Mouse (Mus musculus) embryonic facial prominence, embryonic 12.5 days (tissue): Measurements from ENCODE around the gene Taf5l. TPM values are rescaled to one million over a fixed set of nuclear protein-coding genes. Genes with fewer than 3 reads are reported as not detected.
"Not testable (repeated sequence)": the region's sequence is repeated elsewhere in the genome, so short reads cannot be mapped to it uniquely, and the experiment has no call there.

ENCODE experiments used
- ATAC-seq: fragments of 200-750 bp; cut with Nextera tagmentation; 2 replicates; pipeline ENCODE4 v1.8.0; 2017; ENCODE audit not compliant: insufficient number of reproducible peaks, insufficient read depth, low FRiP score, low TSS enrichment
- H3K27ac ChIP-seq: fragments of 300-500 bp; sonication (generic); 2 replicates; pipeline ENCODE4 v1.5.1; 2016; ENCODE audit warnings: mild to moderate bottlenecking
- H3K27me3 ChIP-seq: fragments of 300-500 bp; sonication (generic); 2 replicates; pipeline ENCODE4 v1.6.1; 2016; ENCODE audit warnings: mild to moderate bottlenecking, moderate library complexity
- H3K36me3 ChIP-seq: fragments of 300-500 bp; sonication (generic); 2 replicates; pipeline ENCODE4 v1.6.1; 2016; ENCODE audit warnings: mild to moderate bottlenecking
- H3K4me1 ChIP-seq: fragments of 300-500 bp; sonication (generic); 2 replicates; pipeline ENCODE4 v1.6.1; 2016
- H3K4me2 ChIP-seq: fragments of 300-500 bp; sonication (generic); replicated peaks from 2 replicates; pipeline ENCODE4 v1.6.1; 2016; ENCODE audit warnings: mild to moderate bottlenecking, moderate library complexity
- H3K4me3 ChIP-seq: fragments of 300-500 bp; sonication (generic); 2 replicates; pipeline ENCODE4 v1.5.1; 2016; ENCODE audit warnings: mild to moderate bottlenecking
- H3K9ac ChIP-seq: fragments of 300-500 bp; sonication (generic); 2 replicates; pipeline ENCODE4 v1.6.1; 2016; ENCODE audit warnings: mild to moderate bottlenecking, moderate library complexity
- H3K9me3 ChIP-seq: fragments of 300-500 bp; sonication (generic); 2 replicates; pipeline ENCODE4 v1.6.1; 2016; ENCODE audit warnings: mild to moderate bottlenecking, moderate library complexity
- WGBS: fragments of 180-500 bp; shearing (Covaris S2); methylation state at CpG from one replicate; pipeline ENCODE4 v1.1.7; 2016; 5-methylcytosine and 5-hydroxymethylcytosine counted together
- polyA plus RNA-seq: library from polyadenylated mRNA; unstranded; fragments of >200 nt; fragmentation: Nextera tagmentation; extraction: Ambion mirVana; gene quantifications from 2 replicates; pipeline ENCODE4 v1.2.1, GENCODE M21; 2016

The Taf5l gene
- polyA plus RNA-seq, 1 experiment from 2014 or later, result 47.5 TPM

- Histone ChIP-seq H3K9ac (no peak overlapping the region), H3K9me3 (no peaks in the 10 kb centered on the region), H3K36me3 (no peaks in the 10 kb centered on the region), H3K4me2 (peak overlapping the region; percentile 92), H3K27ac (no peak overlapping the region), H3K27me3 (no peaks in the 10 kb centered on the region), H3K4me1 (peaks cover 8% of the 10 kb centered on the region; the same call in 1 of the 2 replicates), H3K4me3 (peak overlapping the region; percentile 76)
- no peak for ATAC-seq
- 45% methylated on average over 4 of the region's 4 CpGs for WGBS
Observed at GRCm38 (mm10) chr8:123981674-123982073, 39.5 kb downstream of the Taf5l start.

GRCm38 (mm10) chr8:123980239-123980638, 41.0 kb downstream of the Taf5l start:
- peaks cover 8% of the 10 kb centered on the region; the same call in 1 of the 2 replicates for H3K4me1 ChIP-seq
- H3K4me2 ChIP-seq, result no peak overlapping the region
- 0 out of 2 replicates have a peak overlapping the region, but pooled peaks have one; percentile 30 for H3K27ac ChIP-seq
- 63% methylated on average over 4 of the region's 4 CpGs for WGBS
- no peaks in the 10 kb centered on the region for H3K9me3 ChIP-seq
- H3K36me3 ChIP-seq, result no peaks in the 10 kb centered on the region
- ATAC-seq, result no peak
- no peak overlapping the region for H3K9ac ChIP-seq
- H3K4me3 ChIP-seq, result no peak overlapping the region
- no peaks in the 10 kb centered on the region for H3K27me3 ChIP-seq

- peaks cover 8% of the 10 kb centered on the region; the same call in 1 of the 2 replicates for H3K4me1 ChIP-seq
- 70% methylated on average over 8 of the region's 8 CpGs for WGBS
- H3K4me3 ChIP-seq, result no peak overlapping the region
- no peak overlapping the region; the same call in 1 of the 2 replicates for H3K9ac ChIP-seq
- no peak overlapping the region for H3K4me2 ChIP-seq
- no peaks in the 10 kb centered on the region for H3K9me3 ChIP-seq
- H3K36me3 ChIP-seq, result no peaks in the 10 kb centered on the region
- H3K27me3 ChIP-seq, result no peaks in the 10 kb centered on the region
- H3K27ac ChIP-seq, result no peak overlapping the region
- ATAC-seq, result no peak
Observed at GRCm38 (mm10) chr8:123978926-123979325, 42.3 kb downstream of the Taf5l start.

DNA sequence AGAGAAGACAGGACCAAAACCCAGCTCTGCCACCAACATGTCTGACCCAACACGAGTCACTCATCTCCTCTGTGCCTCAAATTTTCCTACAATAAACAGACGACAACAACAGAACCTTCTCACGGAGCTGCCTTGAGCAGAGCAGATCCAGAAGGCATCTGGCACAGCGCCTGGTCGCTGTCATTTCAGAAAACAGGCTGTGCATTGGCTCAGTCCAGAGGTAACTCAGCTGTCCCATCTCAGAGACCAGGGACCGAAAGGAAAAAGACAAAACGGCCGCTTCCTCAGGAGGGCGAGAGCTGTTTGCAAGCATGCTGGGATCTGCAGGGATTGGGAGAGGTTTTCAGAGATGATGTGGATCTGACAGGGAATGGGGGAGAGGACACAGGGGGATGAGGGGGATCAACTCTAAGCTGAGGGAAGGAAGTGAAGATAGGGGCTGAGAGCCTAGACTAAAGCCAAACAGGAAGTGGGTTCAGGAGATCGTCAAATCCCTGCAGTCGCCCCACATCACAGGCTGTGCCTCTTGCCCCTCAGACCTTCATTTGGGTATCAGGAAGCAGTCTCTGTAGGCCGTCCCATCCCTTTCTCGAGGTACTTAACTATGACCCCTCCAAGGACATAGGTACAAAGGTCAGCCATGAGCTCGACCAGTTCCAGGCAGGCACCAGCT, 42.9 kb downstream of the Taf5l start:
- Histone ChIP-seq H3K9me3 (no peaks in the 10 kb centered on the region), H3K9ac (no peak overlapping the region; the same call in 1 of the 2 replicates), H3K27ac (no peak overlapping the region), H3K4me3 (no peak overlapping the region), H3K27me3 (no peaks in the 10 kb centered on the region), H3K4me2 (no peak overlapping the region), H3K4me1 (peaks cover 8% of the 10 kb centered on the region; the same call in 1 of the 2 replicates), H3K36me3 (no peaks in the 10 kb centered on the region)
- no peak for ATAC-seq
- WGBS, result 60% methylated on average over 14 of the region's 14 CpGs

DNA sequence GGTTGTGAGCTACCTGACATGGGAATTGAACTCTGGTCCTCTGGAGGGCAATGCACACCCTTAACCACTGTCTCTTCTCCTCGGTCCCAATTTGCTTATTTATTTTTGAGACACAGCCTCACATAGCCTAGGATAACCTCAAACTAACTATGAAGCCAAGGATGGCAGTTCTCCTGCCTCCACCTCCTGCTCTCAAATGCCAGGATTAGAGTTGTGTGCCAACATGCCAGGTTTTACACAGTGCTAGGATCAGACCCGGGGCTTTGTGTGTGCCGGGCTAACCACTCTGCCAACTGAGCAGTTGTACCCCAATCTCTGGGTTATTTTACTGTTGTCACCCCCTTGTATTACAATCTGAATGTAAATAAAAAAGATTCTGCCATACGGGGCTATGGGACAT, 43.7 kb downstream of the Taf5l start:
- no peak overlapping the region for H3K4me3 ChIP-seq
- ATAC-seq, result no peak
- H3K27ac ChIP-seq, result no peak overlapping the region
- no peak overlapping the region for H3K4me2 ChIP-seq
- H3K4me1 ChIP-seq, result peaks cover 8% of the 10 kb centered on the region; the same call in 1 of the 2 replicates
- no peaks in the 10 kb centered on the region for H3K9me3 ChIP-seq
- H3K36me3 ChIP-seq, result no peaks in the 10 kb centered on the region
- no peak overlapping the region for H3K9ac ChIP-seq
- H3K27me3 ChIP-seq, result no peaks in the 10 kb centered on the region
- 87% methylated on average over 4 of the region's 4 CpGs for WGBS

DNA sequence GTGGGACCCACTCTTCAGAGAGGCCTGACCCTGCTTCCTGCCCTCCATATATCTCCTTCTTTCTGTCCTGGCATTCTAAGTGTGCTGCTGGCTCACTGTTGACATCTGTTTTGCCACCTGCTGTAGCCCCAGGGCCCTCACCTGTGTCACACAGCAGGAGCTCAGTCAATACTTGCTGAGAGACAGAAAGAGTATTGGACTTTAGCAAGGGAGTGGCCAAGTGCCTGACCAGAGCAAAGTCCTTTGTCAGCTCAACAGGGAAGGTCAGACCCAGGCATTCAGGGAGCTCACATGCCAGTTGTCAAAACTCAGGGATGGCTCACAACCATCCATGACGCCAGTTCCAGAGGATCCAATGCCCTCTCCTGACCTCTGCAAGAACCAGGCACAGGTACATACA, 47.7 kb downstream of the Taf5l start:
- Histone ChIP-seq H3K27ac (no peak overlapping the region), H3K4me3 (no peak overlapping the region), H3K27me3 (no peaks in the 10 kb centered on the region), H3K9ac (no peak overlapping the region), H3K4me2 (no peak overlapping the region), H3K4me1 (no peaks in the 10 kb centered on the region; the same call in 1 of the 2 replicates), H3K36me3 (no peaks in the 10 kb centered on the region), H3K9me3 (no peaks in the 10 kb centered on the region)
- ATAC-seq, result no peak
- 65% methylated on average over 1 of the region's 1 CpGs for WGBS

DNA sequence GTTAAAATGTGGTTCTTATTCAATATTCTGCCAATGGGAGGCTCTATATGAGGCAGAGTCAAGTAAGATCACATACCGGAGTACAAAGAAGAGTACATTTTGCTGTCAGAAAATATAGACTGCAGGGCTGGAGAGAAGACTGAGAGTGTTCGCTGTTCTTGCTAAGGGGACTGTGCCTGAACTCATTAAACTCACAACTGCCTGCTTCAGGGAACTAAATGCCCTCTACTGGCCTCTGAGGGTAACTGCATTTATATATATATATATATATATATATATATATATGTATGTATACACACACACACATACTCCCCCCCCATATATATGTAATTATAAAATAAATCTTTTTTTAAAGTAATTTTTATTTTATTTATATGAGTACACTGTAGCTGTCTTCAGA, 54.3 kb downstream of the Taf5l start:
- Histone ChIP-seq H3K27ac (no peak overlapping the region), H3K27me3 (no peaks in the 10 kb centered on the region), H3K9ac (no peak overlapping the region), H3K9me3 (no peaks in the 10 kb centered on the region), H3K4me1 (no peaks in the 10 kb centered on the region), H3K4me3 (no peak overlapping the region), H3K36me3 (peaks cover 25% of the 10 kb centered on the region), H3K4me2 (no peak overlapping the region)
- WGBS, result 70% methylated on average over 2 of the region's 2 CpGs
- no peak for ATAC-seq

DNA sequence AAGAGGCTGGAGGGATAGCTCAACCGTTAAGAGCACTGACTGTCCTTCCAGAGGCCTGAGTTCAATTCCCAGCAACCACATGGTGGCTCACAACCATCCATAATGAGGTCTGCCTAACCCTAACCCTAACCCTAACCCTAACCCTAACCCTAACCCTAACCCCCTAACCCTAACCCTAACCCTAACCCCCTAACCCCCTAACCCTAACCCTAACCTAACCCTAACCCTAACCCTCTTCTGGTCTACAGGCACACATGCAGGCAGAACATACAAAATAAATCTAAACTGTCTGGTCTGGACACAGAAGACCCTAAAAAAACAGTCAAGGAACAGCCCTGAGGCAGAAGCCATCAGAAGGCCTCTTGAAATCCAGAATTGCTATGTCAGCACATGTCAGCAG, 59.8 kb downstream of the Taf5l start:
- Histone ChIP-seq H3K36me3 (peaks cover 42% of the 10 kb centered on the region), H3K9me3 (no peaks in the 10 kb centered on the region), H3K4me3 (no peak overlapping the region), H3K4me1 (no peaks in the 10 kb centered on the region), H3K4me2 (no peak overlapping the region), H3K27me3 (no peaks in the 10 kb centered on the region), H3K27ac (no peak overlapping the region), H3K9ac (no peak overlapping the region)
- WGBS, result 62% methylated on average over 1 of the region's 1 CpGs
- ATAC-seq, result no peak

DNA sequence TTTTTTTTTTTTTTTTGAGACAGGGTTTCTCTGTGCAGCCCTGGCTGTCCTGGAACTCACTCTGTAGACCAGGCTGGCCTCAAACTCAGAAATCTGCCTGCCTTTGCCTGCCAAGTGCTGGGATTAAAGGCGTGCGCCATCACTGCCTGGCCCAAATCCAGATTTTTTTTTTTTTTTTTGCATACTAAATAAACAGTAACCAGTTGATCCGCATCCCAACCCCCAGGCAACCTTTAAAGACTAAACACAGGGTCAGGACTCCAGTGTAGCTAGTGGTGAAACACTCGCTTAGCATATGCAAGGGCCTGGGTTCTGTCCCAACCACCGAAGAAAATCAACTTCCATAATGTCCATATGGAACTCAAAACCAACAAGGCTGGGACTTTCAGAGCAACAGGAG, 60.6 kb downstream of the Taf5l start:
- H3K36me3 ChIP-seq, result peaks cover 44% of the 10 kb centered on the region
- not testable (repeated sequence) for H3K4me1 ChIP-seq, ATAC-seq, H3K4me3 ChIP-seq, H3K27ac ChIP-seq, H3K27me3 ChIP-seq, H3K9ac ChIP-seq, H3K4me2 ChIP-seq, H3K9me3 ChIP-seq
- WGBS, result 85% methylated on average over 5 of the region's 5 CpGs

GRCm38 (mm10) chr8:123960056-123960455, 61.1 kb downstream of the Taf5l start:
- H3K9ac ChIP-seq, result no peak overlapping the region
- no peaks in the 10 kb centered on the region for H3K27me3 ChIP-seq
- no peak overlapping the region for H3K4me2 ChIP-seq
- WGBS, result 87% methylated on average over 9 of the region's 9 CpGs
- H3K4me3 ChIP-seq, result no peak overlapping the region
- peaks cover 46% of the 10 kb centered on the region for H3K36me3 ChIP-seq
- H3K27ac ChIP-seq, result no peak overlapping the region
- no peak for ATAC-seq
- H3K4me1 ChIP-seq, result no peaks in the 10 kb centered on the region
- H3K9me3 ChIP-seq, result no peaks in the 10 kb centered on the region

DNA sequence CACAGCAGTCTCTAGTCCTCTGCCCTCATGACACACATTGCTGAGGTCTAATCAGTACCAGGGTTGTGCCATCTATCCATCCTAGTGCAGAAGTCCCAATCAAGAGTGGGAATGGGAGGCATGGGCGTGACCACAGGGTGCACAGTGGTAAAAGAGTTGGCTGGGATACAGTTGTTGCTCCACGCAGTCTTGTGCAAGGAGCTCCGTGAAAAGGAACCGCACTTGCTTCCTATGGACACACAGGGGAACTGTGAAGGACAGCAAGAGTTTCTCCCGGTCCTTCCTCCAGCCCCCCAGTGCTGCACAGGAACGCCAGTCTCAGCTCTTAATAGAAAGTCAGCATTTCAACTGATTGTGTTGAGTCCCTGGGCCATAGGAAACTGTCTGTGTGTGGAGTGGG, 61.7 kb downstream of the Taf5l start:
- 91% methylated on average over 6 of the region's 6 CpGs for WGBS
- no peaks in the 10 kb centered on the region for H3K4me1 ChIP-seq
- H3K36me3 ChIP-seq, result peaks cover 46% of the 10 kb centered on the region
- H3K27ac ChIP-seq, result no peak overlapping the region
- H3K4me2 ChIP-seq, result no peak overlapping the region
- no peak overlapping the region for H3K9ac ChIP-seq
- no peak for ATAC-seq
- H3K27me3 ChIP-seq, result no peaks in the 10 kb centered on the region
- H3K9me3 ChIP-seq, result no peaks in the 10 kb centered on the region
- H3K4me3 ChIP-seq, result no peak overlapping the region

DNA sequence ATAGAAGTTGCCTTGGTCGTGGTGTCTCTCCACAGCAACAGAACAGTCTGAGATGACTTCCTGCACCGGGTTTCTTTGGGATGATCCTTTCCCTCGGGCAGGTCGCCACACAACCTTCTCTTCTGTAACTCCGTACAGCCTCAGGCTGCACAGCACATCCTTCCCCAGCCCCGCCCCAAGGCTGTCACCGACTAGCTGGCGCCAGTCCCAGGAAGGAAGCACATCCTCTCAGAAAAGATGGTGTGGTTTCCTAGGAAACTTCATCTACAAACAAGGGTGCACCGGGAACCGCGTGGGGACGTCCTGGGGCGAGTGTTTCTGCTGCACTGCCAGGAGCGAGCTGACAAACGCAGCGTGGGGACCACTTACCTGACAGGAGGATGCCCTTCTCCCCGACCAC, 63.1 kb downstream of the Taf5l start:
- Histone ChIP-seq H3K4me3 (no peak overlapping the region), H3K9me3 (no peaks in the 10 kb centered on the region), H3K4me2 (no peak overlapping the region), H3K4me1 (no peaks in the 10 kb centered on the region), H3K27me3 (no peaks in the 10 kb centered on the region), H3K36me3 (peaks cover 48% of the 10 kb centered on the region), H3K27ac (no peak overlapping the region), H3K9ac (no peak overlapping the region)
- 83% methylated on average over 17 of the region's 17 CpGs for WGBS
- ATAC-seq, result no peak
